Mouse (Mus musculus) lung, postnatal 14 days (tissue): ENCODE data around the gene Calhm2.

ENCODE experiments used
- DNase-seq: peaks from one replicate; pipeline ENCODE4 v3.0.0; 2021

Gene Calhm2

DNA sequence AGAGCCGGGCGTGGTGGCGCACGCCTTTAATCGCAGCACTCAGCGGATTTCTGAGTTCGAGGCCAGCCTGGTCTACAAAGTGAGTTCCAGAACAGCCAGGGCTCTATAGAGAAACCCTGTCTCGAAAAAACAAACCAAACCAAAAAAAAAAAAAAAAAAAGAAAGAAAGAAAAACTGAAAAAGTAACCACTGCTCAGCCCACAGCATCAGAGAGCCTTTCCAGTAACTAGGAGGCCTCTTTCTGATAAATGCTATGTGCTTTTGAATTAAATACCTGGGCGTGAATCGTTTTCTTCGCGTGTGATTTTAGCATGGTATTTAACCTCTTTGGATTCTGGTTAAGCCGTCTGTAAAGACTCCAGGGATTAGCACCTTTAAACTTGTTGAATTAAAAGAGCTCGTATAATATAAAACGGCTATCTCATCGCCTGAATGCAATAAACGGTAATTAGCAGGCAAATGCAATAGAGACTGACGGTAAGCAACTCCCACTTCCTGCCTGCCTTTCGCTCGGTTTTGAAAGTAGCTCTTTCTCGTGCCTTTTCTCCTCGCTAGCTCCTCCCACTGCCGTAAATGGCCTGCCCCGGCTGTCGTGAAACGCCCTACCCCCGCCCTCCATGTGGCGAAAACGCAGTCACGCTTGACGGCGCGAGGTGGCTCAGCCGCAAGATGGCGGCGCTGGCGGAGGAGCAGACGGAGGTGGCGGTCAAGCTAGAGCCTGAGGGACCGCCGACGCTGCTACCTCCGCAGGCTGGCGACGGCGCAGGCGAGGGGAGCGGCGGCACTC, 70.8 kb downstream of the Calhm2 start, which contains the start of gene Taf5:
Gene Taf5, plus strand, starts transcription at position 651 of the 787 bp plus-strand sequence.
- peak; percentile 98 for DNase-seq

DNA sequence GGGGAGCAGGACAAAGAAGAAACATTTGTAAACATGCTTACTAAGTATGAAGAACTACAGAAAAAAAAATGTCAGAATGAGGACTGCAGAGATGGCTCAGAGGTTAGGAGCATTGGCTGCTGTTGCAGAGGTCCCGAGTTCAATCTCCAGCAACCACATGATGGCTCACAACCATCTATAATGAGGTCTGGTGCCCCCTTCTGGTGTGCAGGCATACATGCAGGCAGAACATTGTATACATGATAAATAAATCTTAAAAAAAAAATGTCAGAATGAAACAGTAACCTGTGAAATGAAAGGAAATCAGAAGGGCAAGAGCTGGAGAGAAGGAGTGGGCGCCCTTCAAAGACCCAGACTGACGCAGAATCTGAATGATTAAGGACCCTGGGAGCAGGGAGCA, 72.2 kb downstream of the Calhm2 start:
- DNase-seq, result no peak

DNA sequence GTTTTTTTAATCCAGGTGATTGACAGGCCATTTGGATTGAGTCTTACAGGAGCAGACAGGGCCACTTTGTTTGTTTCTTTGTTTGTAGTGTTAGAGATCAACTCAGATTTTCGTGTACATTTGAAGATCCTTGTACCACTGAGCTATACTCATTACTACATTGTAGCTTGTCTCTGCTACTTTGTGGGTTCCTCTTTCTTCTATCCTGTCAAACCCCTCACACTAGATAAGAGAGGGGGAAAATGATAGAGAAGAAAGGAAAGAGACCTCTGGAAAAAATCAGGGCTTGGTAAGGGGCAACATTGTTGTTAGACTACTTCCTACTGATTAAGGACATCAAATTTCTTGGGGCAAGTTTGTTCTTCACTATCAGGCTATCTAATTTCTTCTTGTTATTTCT, 80.4 kb downstream of the Calhm2 start:
- DNase-seq, result no peak
